Comparison of ENCODE assay signal across 18 mouse cellular contexts in genomic region chr8:18442212-18442611, GRCm38 (mm10).
"Had no signal": no experiment of that assay in that cellular context is flagged by ENCODE, and none has a peak within 500 bp of the region (broad histone marks: within the 10 kb centered on the region; RNA-seq: fewer than 3 reads in every experiment).

No protein-coding gene starts in this region.

- H3K4me2 ChIP-seq: lung, embryonic 15.5 days; midbrain, embryonic 12.5 days; neural tube, embryonic 13.5 days; neural tube, embryonic 15.5 days; stomach, embryonic 15.5 days had no signal

- H3K9me3 ChIP-seq: lung, embryonic 15.5 days; midbrain, embryonic 12.5 days; neural tube, embryonic 15.5 days; stomach, embryonic 15.5 days had no signal

- H3K9ac ChIP-seq: lung, embryonic 15.5 days; midbrain, embryonic 12.5 days; neural tube, embryonic 13.5 days; neural tube, embryonic 15.5 days; stomach, embryonic 15.5 days had no signal

- ATAC-seq: lung, postnatal 0 days; midbrain, embryonic 16.5 days had no signal

- H3K27ac ChIP-seq: lung, embryonic 15.5 days; midbrain, embryonic 10.5 days; midbrain, embryonic 12.5 days; neural tube, embryonic 13.5 days; neural tube, embryonic 15.5 days; stomach, embryonic 15.5 days; stomach, postnatal 0 days had no signal

- DNase-seq: lung, adult 2 months; lung, postnatal 4 days; midbrain, embryonic 14.5 days; retina, postnatal 1 day; right cerebral cortex, postnatal 14 days; thymus, adult 2 months; thymus, postnatal 25 days; thymus, postnatal 4 days had no signal

- H3K4me1 ChIP-seq: lung, embryonic 15.5 days; midbrain, embryonic 10.5 days; midbrain, embryonic 12.5 days; neural tube, embryonic 13.5 days; neural tube, embryonic 15.5 days; stomach, embryonic 15.5 days had no signal

- H3K4me3 ChIP-seq: lung, embryonic 15.5 days; midbrain, embryonic 10.5 days; midbrain, embryonic 12.5 days; myocyte; neural tube, embryonic 13.5 days; neural tube, embryonic 15.5 days; stomach, embryonic 15.5 days had no signal

- H3K27me3 ChIP-seq: lung, embryonic 15.5 days; midbrain, embryonic 12.5 days; neural tube, embryonic 13.5 days; neural tube, embryonic 15.5 days; stomach, embryonic 15.5 days had no signal

- H3K36me3 ChIP-seq: lung, embryonic 15.5 days; midbrain, embryonic 10.5 days; midbrain, embryonic 12.5 days; neural tube, embryonic 13.5 days; neural tube, embryonic 15.5 days; stomach, embryonic 15.5 days had no signal
